Mouse (Mus musculus): ENCODE results near the gene Epha10.

Epha10 gene

GRCm38 (mm10) chr4:124880599-124880998 lies at the start of gene Epha10:
Gene Epha10 (plus strand): TSS chr4:124880899.
- in situ Hi-C loops (cut with MseI, MboI) = no loop called here

GRCm38 (mm10) chr4:124832796-124833195 lies 47.9 kb upstream of the Epha10 start:
- in situ Hi-C loops (cut with MseI, MboI) = no loop called here

- in situ Hi-C loops (cut with MseI, MboI) = no loop called here
Observed at GRCm38 (mm10) chr4:124838035-124838700, 42.5 kb upstream of the Epha10 start.

GRCm38 (mm10) chr4:124840998-124841397 lies 39.7 kb upstream of the Epha10 start:
- in situ Hi-C loops (cut with MseI, MboI) = no loop called here

- in situ Hi-C loops (cut with MseI, MboI) = no loop called here
Observed at GRCm38 (mm10) chr4:124843493-124843892, 37.2 kb upstream of the Epha10 start.

- in situ Hi-C loops (cut with MseI, MboI) = no loop called here
Observed at GRCm38 (mm10) chr4:124847573-124847972, 33.1 kb upstream of the Epha10 start.

GRCm38 (mm10) chr4:124849631-124850260 lies 31.0 kb upstream of the Epha10 start:
- in situ Hi-C loops (cut with MseI, MboI) = no loop called here

GRCm38 (mm10) chr4:124850261-124850913 lies 30.3 kb upstream of the Epha10 start, which contains the start of gene Yrdc:
Gene Yrdc (plus strand): TSS chr4:124850679.
- in situ Hi-C loops (cut with MseI, MboI) = no loop called here

- in situ Hi-C loops (cut with MseI, MboI) = no loop called here
Observed at GRCm38 (mm10) chr4:124850933-124851658, 29.6 kb upstream of the Epha10 start, which contains the start of gene 1110065P20Rik. Gene 1110065P20Rik (minus strand): TSS chr4:124851196.

- in situ Hi-C loops (cut with MseI, MboI) = no loop called here
Observed at GRCm38 (mm10) chr4:124856294-124856693, 24.4 kb upstream of the Epha10 start.

GRCm38 (mm10) chr4:124858370-124858769 lies 22.3 kb upstream of the Epha10 start:
- in situ Hi-C loops (cut with MseI, MboI) = no loop called here

GRCm38 (mm10) chr4:124860446-124860845 lies 20.3 kb upstream of the Epha10 start:
- in situ Hi-C loops (cut with MseI, MboI) = no loop called here

GRCm38 (mm10) chr4:124861283-124862188 lies 19.2 kb upstream of the Epha10 start, which contains the start of gene Maneal:
Gene Maneal (minus strand): TSS chr4:124862171.
- in situ Hi-C loops (cut with MseI, MboI) = no loop called here

GRCm38 (mm10) chr4:124872719-124873118 lies 8.0 kb upstream of the Epha10 start:
- in situ Hi-C loops (cut with MseI, MboI) = no loop called here

GRCm38 (mm10) chr4:124881341-124881908 lies 726 bp downstream of the Epha10 start:
- in situ Hi-C loops (cut with MseI, MboI) = no loop called here

GRCm38 (mm10) chr4:124882151-124882729 lies 1.5 kb downstream of the Epha10 start:
- in situ Hi-C loops (cut with MseI, MboI) = no loop called here

GRCm38 (mm10) chr4:124888702-124889101 lies 8.0 kb downstream of the Epha10 start:
- in situ Hi-C loops (cut with MseI, MboI) = no loop called here

- in situ Hi-C loops (cut with MseI, MboI) = no loop called here
Observed at GRCm38 (mm10) chr4:124889935-124890334, 9.2 kb downstream of the Epha10 start.

GRCm38 (mm10) chr4:124890831-124891230 lies 10.1 kb downstream of the Epha10 start:
- in situ Hi-C loops (cut with MseI, MboI) = no loop called here

GRCm38 (mm10) chr4:124893769-124894168 lies 13.1 kb downstream of the Epha10 start:
- in situ Hi-C loops (cut with MseI, MboI) = no loop called here
